Mouse (Mus musculus) kidney, postnatal 25 days (tissue): Measurements from ENCODE around the gene Akap1.
"Not testable (repeated sequence)": the region's sequence is repeated elsewhere in the genome, so short reads cannot be mapped to it uniquely, and the experiment has no call there.

ENCODE experiments used
- DNase-seq, 2 experiments: peaks; one replicate each; pipeline ENCODE4 v3.0.0; 2021; ENCODE audit warnings: mixed read lengths in 2 of 2

The Akap1 gene

DNA sequence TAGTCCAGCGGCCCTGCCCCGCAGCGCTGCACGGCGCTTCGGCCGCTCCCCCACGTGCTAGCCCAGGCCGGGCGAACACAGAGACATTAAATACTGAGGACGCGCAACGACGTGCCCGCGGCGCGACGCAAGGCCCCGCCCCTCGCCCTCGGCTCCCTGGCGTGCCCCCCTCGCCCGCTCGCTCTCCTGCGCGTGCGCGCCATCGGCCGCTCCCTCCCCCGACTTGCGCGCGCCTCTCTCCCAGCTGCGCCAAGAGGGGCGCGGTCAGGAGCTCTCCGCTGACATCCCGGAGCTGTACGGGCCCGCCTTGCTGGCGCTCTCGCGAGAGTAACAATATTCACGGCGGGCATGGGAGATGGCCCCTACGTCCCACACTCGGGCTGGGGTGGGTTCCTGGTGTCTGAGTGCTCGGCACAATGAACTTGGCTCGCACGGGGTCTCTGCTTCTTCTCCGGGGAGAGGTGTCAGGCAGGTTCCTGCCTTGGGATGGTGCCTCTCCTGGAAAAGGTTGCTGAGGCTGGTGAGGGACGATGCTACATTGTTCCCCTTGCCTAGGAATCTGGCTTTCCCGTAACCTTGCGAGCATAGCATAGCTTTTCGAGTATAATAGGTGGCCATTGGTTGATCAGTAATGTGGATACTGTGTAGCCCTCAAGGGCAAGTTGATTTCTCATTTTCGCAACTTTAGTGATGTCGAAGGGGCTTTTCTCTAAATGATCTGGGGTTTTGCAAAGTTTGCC is at the start of gene Akap1:
Gene Akap1, minus strand, starts transcription at position 129 of the 740 bp plus-strand sequence.
- peak; percentile 96 to 99 for DNase-seq

DNA sequence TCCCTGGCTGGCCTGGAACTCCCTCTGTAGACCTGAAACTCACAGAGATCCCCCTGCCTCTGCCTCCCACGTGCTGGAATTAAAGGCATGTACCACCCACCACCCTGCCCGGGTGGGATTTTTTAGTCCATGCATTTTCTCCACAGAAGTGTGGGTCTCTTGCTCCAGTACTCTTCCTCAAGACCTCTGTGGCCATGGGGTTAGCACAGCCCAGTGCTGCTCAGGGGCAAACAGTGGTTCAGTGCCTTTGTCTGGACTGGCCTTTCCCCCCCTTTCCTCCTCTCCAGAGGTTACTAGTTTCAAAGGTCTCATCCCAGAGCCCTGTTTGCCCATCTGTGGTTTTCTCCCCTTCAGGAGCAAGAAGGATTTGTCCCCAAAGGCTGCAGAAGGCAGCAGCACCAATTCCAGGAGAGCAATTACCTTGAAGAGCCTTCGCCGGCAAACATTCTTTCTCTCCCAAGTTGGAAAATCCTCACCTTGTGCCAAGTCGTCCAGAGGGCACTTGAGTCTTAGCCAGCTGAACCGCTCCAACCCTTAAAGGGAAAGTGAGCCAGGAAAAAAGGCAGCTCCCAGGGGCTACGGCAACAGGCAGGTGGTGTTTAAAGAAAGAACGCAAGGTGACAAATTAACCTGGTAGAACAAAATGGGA is 45.1 kb upstream of the Akap1 start:
- DNase-seq, result peak; percentile 81 to 93

DNA sequence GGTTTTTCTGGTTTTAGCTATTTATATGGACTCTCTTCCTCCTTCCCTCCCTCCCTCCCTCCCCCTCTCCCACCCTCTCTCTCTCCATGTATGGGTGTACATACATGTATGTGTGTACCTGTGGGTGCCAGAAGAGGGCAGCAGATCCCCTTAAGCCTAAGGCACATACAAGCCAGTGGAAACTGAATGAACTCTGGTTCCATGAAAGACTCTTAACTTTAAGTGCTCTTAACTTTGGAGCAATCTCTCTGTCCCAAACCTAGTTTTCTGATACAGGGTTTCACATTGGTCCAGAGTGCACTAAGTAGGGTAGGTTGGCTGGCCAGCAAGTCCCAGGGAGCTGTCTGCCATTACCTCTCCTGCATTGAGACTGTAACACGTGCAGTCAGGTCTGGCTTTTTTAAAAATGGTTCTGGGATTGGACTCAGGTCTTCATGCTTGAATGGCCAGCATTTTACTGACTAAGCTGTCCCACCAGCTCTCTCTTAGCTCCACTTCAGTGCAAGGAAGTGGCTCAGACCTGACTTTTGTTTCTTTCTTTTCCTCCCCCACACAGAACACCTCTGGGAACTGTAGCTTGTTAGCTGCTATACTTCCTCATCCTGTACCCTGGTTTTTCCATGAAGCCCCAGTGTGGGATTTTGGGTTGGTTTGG is 44.3 kb upstream of the Akap1 start:
- peak; percentile 88 to 89 for DNase-seq

DNA sequence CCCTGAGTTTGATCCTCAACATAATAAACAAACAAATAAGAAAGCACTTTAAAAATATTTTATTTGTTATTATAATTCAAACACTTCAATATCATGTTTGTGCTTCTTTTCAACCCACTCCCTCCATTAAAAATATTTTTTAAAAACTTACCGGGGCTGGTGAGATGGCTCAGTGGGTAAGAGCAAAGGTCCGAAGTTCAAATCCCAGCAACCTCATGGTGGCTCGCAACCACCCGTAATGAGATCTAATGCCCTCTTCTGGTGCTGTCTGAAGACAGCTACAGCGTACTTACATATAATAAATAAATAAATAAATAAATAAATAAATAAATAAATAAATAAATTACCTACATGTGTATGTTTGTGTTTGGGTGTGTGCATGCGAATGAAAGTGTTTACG is 43.5 kb upstream of the Akap1 start:
- DNase-seq, result no peak

DNA sequence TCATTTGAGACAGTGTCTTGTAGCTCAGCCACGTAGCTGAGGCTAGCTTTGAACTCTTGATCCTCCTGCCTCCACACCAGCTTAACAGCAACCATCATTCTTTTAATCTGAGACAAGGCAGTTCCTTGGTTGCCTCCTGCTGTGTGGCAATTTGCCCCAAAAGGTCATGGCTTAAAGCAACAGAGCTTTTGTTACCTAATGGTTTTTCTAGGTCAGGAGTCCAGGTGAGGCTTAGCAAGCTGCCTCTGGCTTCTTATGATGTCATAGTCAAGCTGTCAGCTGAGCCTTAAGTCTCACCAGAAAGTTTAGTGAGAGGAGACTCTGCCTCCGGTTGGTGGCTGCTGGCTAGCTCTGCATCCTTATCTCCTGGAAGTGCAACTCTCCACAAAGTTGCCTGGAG is 41.2 kb upstream of the Akap1 start:
- peak; percentile 70 to 89 for DNase-seq

DNA sequence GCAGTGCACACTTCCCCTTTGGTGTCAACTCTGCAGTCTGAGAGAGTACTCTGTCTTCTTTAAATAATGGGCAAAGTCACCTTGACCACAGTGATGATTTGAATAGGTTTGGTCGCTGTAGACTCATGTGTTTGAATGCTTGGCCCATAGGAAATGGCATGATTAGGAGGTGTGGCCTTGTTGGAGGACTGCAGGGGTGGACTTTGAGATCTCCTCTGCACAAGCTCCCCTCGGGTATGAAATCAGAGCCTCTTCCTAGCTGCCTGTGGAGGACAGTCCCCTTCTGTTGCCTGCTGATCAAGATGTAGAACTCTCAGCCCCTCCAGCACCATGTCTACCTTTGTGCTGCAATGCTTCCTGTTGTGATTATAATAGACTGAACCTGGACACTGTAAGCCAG is 39.7 kb upstream of the Akap1 start:
- no peak for DNase-seq

DNA sequence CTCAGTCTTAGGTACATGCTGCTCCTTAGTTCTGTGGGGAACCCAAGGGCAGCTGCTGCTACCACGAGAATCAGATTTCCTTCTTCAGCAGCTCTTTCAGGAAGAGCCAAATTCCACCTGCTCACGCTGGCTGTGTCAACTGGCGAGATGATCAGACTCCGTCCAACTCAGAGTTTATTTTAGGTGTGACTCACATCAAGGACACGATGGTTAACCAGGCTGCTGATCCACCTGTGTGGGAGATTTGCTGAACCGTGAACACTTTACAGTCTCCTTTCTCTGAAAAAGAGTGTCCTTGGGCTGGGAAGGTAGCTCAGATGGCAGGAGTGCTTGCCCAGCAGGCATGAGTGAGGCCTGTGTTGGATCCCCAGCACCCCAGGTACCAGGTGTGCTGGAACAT is 38.4 kb upstream of the Akap1 start:
- DNase-seq, result peak in 1 of 2 experiments; percentile 74

DNA sequence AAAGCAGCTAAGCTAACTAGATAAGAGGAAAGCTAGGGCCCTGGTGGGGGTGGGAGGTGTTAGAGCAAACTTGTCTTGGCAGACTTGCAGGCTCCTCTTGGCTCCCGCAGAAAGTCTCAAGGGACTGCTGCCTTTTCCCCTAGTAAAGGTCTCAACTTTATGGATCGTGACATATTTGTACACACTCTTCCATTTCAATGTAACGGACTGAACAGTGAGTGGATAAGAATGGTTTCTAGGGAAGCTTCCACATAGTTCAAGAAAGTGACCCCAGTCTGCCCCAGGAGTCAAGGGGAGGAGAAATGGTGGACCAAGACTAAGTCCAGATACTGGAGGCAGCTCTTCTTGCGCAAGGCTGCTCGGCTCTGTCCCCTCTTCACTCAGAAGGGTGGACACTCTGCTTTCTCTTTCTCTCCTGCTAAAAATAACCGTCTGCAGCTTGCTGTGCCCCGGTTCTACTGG is 37.0 kb upstream of the Akap1 start:
- DNase-seq, result peak; percentile 57 to 81

DNA sequence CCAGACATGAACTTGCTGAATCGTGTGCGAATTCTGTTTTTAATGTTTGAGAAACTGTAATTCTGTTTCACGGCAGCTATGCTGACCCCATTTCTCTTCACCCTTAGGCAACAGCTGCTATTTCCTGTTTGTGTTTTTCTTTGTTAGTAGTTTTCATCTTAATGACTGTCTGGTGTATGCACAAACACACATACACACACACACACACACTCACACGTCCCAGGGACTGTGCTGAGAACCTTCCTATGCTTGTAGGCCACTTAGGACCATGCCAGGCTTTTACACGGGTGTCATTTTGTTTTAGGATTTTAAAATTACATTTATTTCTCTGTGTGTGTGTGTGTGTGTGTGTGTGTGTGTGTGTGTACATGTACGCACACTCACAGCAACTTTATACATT is 35.2 kb upstream of the Akap1 start:
- DNase-seq, result no peak

DNA sequence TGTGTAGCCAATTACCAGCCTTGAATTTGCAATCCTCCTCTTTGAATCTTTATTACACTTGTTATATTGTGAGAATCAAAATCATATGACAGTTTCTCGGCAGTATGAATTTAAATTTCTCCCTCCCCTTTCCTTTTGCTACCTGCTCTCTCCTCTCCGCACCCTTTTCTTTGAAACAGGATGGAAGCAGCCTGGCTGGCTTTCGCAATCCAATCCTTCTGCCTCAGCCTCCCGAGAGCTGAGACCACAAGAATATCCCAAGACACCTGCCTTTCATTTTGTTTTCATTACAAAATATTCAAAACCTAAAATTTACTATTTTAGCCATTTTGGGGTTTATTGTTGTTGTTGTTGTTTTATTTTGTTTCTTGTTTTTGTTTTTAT is 34.0 kb upstream of the Akap1 start:
- no peak for DNase-seq

DNA sequence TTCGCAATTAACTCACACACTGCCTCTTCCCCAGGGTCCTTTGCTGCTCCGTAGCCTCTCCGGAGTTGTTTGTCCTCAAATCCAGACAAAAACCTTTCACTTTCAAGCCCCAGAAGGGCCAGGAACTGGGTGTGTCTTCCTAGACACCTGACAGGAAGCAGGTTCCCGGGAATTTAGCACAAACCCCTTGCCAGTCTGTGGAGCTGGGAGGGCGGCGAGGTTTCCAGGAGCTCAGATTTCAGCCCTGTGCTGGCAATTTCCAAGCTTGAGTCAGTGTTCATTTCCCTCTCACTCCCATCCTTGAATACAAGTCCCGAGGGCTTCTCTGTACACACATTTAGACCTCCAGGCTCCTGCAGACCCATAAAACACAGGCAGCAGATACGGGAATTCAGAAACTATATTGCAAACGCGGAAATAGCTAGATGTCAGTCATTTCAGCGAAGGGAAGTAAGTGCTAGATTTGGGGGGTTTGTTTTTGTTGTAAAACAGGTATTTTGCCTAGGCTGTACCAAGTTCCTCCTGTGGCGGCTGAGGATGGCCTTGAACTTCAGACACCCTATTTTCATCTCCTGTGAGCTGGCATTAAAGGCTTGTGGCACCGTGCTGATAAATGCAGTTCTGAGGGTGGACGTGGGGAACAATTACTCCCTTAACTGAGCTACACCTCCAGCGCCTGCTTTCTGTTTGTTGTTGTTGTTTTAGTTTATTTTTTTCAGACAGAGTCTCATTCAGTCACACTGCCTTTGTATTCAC is 33.4 kb upstream of the Akap1 start:
- DNase-seq, result peak; percentile 48 to 72

DNA sequence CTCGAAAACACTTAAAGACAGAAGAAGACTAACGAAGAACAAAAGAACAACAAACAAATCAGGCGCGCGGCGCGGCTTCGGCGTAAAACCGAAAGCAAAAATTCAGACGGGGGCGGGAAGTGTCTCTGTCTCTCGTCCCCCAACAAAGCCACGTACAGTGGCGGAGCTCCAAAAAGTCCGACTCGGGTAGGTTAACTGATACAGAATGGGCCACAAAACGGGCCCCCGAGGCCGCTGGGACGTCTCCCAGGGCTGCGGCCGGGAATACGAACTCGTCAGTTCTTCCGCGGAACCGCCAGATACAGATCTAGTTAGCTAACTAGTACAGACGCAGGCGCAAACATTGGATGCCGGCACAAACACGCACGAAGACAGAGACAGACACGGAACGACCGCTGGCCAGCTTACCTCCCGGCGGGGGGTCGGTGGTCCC is 31.4 kb upstream of the Akap1 start:
- DNase-seq, result not testable (repeated sequence)

DNA sequence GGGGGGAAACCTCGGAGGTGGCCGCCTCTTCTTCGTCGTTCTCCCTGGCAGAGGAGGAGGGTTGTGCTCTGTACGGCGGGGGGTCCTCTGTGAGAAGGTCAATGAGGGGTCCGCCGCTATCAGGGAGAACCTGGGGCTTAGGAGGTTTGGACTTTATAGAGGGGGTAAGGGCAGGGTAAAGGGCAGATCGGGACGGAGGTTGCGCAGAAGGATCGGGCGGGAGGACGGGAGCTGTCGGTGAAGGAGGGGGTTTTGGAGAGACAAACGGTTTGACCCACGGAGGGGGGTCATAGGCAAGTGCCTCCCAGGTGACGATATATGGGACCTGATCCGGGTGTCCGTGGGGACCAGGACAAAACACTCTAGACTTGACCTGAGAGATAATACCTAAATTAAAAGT is 30.8 kb upstream of the Akap1 start:
- DNase-seq, result not testable (repeated sequence)

DNA sequence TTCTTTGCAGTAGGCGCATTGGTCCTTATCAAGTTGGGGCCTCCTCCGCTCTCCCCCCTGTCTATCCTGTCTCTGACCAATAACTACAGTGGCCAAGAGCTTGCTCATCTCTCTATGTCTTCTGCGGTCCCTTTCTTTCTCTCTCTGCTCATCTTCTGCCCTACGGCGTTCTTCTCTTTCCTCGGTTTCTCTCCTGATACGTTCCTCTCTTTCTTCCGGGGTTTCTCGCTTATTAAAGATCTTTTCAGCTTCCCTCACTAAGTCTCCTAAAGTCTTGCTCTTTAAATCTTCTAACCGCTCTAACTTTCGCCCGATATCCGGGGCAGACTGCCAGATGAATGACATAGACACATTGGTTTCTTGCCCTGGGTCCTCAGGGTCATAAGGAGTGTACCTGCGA is 29.9 kb upstream of the Akap1 start:
- not testable (repeated sequence) for DNase-seq

DNA sequence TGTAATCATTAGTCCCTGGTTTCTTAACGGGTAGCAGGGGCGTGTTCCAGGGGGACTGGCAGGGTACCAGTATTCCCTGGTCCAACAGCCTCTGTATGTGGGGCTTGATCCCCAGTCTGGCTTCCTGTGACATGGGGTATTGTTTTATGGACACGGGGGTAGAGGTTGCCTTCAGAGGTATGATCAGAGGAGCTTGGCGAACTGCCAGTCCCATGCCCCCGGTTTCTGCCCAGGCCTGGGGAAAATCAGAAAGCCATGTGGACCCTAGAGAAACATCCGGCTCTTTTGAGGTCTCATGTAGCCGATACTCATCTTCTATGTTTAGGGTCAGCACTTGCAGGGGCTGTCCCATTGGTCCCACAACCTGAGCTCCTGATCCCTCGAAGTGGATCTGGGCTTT is 29.1 kb upstream of the Akap1 start:
- not testable (repeated sequence) for DNase-seq

DNA sequence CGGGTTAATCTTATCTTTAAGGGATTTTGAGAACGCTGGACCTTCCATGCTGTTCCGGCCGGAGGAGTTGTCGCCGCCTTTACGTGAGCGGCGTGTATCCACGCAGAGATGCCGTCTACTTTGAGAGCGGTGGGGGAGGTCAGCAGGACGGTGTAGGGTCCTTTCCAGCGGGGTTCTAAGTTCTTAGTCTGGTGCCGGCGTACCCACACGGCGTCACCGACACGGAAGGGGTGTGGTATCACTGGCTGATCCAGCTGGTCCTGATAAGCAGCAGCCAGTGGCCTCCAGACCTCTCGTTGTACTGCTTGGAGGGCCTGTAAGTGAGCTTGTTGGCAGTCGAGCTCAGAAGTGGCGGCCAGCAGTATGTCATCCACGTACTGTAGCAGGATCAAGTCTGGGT is 28.4 kb upstream of the Akap1 start:
- peak in 1 of 2 experiments; percentile 69 for DNase-seq

DNA sequence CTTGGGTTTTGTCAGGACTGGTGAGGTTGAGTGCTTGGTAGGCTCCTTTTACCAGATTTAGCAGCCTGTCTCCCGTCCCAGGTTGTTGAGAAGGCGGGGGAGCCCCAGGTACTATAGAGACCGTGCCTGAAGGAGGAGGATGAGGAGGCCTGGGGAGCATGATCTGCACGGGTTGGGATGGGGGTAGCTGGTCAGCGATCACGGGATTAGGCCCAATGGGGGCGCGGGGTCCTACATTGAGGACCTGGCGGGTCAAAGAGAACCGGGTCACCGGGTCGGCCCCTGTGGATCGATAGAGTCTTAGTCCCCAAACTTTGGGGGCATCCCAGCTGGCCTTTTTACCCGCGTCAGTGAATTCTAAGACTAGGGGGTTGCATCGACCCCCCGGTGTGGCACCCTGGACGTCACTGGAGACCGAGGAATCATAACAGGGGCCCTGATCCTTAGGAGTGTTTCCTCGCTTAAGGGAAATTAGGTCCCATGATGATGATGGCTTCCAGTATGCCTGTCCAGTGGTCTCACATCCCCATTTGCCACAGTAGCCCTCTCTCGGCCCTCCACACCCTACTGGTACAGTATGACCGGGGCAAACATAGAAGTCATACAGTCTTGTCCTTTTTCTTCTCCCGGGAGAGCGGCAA is 27.7 kb upstream of the Akap1 start:
- peak; percentile 55 to 84 for DNase-seq

DNA sequence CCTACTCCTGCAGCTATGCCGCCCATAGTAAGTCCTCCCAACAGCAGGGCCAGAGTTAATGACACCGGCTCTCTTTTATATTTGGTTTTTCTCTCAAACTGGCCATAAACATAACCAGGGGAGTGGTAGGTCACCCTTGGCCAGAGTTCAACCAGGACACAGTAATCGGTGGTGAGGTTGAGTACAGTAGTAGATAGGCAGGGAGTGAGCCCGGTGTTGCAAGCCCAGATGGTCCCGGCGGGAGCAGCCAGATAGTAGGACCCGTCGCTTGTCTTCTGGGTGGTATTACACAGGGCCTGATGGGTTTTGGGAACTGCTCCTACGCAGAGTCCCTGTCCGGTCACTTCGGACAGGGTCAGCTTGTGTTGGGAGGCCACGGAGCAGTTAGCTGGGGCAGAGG is 27.1 kb upstream of the Akap1 start:
- peak in 1 of 2 experiments; percentile 63 for DNase-seq

DNA sequence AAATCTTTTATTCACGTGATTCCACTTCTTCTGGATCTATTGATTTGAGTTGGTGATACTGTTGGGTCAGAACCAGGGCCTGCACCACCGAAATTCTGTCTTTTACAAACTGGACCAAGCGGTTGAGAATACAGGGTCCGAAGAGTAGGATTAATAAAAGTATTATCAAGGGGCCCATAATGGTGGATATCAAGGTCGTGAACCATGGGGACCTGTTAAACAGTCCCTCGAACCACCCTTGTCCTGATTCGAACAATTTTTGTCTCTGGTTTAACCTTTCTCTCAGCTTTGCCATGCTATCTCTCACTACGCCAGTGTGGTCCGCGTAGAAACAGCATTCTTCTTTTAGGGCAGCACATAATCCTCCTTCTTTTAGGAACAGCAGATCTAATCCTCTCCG is 26.5 kb upstream of the Akap1 start:
- not testable (repeated sequence) for DNase-seq

DNA sequence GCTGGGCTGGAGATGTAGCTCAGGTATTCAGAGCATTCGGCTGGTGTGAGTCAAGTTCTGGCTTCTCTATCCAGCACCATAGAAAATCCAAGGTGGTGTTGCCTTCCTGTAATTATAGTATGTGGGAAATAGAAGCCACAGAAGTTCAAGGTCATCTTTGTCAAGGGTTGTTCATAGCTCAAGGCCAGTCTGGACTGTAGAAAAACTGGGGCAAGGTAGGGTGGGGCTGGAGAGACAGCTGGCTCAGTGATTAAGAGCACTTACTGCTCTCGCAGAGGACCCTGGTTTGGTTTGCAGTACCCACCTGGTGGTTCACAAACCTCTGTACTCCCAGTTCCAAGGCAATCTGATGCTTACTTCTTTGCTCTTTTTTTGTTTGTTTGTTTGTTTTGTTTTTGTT is 24.6 kb upstream of the Akap1 start:
- no peak for DNase-seq

DNA sequence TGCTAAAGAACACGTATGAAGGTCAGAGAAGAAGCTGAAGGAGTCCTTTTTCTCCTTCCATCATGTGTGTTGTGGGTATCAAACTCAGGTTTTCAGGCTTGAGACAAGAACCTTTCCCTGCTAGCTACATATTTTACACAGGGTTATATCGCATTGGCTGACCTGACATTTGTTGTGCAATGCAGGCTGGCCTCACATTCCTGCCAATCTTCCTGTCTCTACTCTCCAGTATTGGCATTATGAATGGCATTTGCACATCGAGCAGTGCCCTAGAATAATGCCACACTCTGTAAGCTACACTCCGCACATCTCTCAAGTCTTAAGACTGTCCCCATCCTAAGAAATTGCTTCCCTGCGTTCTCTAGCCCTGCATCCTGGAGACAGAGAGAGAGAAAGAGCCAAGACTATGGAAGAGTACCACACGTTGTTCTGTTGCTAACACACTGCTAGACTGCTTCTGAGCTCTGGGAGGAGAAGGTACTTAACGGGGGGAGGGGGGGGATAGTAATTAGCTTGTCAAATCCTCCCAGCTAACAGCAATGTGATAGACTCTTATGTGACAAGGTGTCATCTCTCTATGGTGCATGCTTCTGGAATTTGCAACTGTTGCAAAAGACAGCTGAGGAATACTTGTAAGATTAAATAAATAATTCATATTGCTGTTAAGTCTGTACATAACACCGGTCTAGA is 20.1 kb upstream of the Akap1 start:
- DNase-seq, result no peak

DNA sequence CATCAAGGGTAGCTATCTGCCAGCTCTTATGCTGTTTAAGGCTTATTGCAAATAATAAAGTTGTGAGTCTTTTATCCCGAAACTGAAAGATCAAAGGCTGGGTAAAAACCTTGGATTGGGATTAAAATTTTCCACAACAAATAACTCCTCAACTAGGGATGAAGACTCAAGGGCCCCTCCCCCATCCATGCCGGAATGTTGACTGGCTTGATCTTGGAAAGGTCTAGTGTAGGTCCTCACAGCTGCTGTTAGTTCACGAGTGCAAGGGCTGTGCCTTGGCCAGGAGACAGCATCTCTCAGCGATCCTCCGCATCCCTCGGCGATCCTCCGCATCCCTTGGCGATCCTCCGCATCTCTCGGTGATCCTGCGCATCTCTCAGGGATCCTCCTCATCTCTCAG is 13.6 kb upstream of the Akap1 start:
- DNase-seq, result no peak
